Mouse (Mus musculus) adrenal gland (tissue): Measurements from ENCODE around the gene Spp1.

Experiments
- intact Hi-C: fragments of 180-260 bp; cut with DNase I; formaldehyde crosslinking; loops from one replicate; pipeline ENCODE4 v1.15.1; 2025

The Spp1 gene

DNA sequence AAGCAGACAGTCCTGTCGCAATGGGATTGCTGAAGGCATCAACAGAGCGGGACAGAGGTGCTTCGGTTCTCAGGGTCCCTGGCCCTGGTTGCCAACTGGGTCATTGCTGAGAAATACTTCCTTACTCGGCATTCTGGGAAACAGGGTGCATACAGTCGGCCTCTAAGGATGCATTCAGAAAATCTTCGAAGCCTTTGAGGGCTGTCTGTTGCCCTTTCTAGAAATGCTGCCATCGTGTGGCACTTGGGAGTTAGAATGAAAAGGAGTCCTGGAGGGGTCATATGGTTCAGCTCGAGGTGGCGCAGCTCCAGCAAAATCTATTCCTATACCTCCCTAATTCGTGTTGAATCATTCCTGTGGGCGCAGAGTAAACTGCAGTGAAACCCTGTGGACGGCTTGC lies 2.0 kb upstream of the Spp1 start:
- intact Hi-C loops = loop anchor here (5.0 kb wide), 1 partner anchor 91 kb away; no protein-coding TSS in a partner anchor

DNA sequence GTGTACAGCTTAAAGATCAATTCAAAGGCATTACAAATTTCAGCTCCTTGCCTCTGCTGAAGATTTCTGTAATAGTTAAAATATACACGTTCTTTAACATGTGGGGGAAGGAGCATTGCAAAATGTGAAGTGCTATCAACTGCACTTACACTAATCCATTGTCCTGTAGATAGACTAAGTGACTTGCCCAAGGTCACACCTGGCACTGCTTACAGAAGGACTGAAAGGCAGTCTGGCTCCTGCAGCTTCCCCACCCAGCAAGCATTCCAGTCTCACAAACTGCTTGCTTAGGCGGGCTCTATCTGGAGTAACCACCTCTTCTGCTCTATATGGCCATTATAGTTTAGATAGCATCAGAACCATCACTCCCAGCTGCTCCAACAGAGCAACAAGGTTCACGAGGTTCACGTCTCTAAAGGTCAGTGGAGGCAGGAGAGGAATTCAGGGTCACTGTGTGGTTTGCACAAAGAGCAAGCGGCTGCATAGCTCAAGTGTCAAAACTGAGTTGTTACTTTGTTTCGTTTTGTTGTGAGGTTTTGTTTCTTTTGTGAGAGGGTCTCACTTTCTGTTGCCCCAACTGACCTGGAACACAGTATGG lies 851 bp upstream of the Spp1 start:
- intact Hi-C loops = loop anchor here (5.0 kb wide), 1 partner anchor 92 kb away; no protein-coding TSS in a partner anchor

DNA sequence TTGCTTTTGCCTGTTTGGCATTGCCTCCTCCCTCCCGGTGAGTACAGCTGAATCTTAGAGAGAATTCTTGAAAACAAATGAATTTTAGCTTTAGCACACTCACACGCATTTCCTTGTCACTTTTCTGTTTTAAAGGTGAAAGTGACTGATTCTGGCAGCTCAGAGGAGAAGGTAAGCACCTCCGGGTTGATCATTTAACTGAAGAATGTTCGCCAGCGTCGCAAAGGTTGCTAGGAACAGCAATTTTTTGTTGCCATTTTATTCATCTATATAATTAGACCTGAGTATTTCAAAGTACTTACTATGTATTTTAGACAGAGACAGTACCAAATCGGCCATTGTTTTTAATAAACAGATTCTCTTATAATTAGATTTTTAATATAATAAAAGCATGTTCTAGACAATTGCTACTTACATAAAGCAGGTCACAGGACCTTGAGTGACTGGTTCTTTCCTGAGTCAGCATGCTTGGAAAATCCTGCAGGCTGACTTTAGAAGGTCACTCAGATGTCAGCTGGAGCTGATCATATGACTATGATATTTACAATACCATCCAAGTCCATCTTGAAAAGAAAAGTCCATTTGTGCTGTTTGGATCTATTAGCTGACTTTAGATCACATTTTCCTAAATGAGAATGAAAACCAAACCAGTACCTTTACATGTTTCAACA lies 1.6 kb downstream of the Spp1 start:
- intact Hi-C loops = no loop called here

DNA sequence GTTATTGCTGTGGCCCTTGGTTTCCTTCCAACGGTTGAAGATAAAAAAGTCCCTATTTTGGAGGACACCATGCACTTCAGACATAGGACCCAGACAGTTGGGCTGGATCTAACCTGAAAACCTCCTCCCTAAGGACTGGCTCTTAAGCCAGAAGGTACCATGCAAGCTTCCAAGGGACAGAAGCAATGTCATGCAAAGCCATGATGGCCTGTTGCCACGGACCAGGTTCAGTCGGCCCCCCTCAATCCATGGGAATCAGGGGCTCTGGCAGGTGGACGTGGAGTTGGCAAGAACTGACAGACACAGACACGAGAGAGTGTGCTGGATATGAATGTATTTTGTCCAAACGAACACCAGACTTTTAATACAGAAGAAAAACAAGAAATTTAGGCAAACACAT lies 7.5 kb downstream of the Spp1 start:
- intact Hi-C loops = loop anchor here (10.0 kb wide), 1 partner anchor 318 kb away; no protein-coding TSS in a partner anchor

DNA sequence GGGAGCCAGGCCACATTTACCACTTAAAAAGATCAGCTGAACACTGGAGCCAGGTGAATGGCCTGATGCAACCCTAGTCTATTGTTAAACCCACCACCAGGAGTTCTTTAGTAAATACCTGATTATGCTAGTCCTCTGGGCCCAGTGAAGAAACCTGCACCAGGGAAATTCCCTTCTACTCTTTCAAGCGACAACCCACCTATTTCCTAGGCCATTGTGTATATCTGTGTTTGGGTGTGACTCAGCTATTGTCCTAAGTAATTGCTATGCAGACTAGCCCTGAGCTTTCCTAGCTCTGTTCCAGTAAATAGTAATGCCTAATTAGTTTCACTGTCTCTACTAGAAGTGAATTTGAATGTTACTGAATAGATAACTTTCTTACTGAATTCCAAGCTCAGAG lies 7.9 kb downstream of the Spp1 start:
- intact Hi-C loops = loop anchor here (10.0 kb wide), 1 partner anchor 318 kb away; no protein-coding TSS in a partner anchor

DNA sequence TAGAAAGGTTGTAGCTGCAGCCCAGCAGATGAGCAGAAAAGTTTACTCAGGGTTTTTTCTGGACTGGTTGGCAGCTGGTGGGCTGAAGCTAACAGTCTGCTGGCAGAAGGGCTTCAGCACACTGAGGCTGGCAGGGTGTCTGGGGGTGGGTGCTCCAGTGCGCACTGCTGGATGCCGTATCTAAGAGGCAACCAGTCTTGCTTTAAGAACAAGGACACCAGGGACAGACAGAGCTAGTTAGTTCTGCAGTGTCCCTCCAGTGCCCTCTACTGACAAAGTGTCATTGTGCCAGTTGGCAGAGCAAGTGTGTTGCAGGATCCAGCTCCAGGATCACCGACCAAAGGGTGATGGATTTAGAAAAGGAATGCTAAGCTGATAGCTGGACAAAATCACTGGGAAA lies 11.2 kb downstream of the Spp1 start:
- intact Hi-C loops = loop anchor here (2.0 to 10.0 kb wide), 3 partner anchors 101 to 321 kb away; no protein-coding TSS in a partner anchor

DNA sequence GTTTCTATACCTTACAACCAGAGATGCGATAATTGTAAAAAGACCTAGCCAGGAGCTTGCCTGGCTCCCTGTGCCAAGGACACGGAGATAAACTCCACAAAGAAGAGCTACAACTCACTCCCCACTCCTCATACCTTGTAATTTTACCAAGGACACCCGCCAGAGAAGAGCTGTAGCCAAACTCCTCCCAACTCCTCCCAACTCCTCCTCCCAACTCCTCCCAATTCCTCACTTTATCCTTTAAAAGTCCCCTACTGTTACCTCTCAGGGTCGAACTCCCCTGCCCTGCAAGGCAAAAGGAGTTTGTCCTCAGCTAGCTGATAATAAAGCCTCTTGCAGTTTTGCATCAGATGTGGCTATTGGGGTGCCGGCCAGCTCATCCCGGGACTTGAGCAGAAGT lies 13.4 kb downstream of the Spp1 start:
- intact Hi-C loops = loop anchor here (10.0 kb wide), 1 partner anchor 324 kb away; no protein-coding TSS in a partner anchor

DNA sequence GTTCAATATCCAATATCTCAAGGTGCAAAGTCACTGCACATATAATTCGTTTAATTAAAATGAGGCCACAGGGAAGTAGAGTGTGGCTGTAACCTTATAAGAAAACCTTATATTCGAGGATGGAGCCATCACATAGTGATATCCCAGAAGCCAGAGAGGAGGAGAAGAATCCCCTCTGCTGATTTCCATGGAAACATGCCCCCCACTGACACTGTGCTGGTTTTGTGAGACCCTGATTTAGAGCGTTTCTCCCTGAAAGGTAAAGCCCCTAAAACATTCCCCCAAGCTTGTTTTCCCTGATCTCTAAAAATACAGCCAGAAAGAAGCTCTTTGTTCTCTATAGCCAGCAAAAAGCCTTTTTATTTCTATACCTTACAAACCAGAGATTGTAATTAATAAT lies 14.6 kb downstream of the Spp1 start:
- intact Hi-C loops = loop anchor here (10.0 kb wide), 1 partner anchor 325 kb away; no protein-coding TSS in a partner anchor

DNA sequence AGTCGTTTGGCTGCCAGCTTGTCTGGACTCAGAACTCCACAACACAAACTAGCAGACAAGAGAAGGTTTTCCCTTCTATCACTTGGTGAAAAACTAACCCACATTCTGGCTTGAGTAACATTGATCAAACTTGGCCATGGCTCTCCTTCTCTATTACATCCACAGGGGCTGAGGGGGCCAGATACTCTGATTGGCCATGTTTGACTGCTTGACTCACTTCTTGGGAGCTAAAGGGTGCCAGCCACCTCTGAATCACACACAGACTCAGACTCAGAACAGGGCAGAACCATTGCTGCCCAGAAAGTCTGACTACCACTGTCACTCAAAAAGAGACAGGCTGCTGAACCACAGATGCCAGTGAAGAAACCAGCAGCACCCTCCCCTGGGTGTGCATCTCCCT lies 18.2 kb downstream of the Spp1 start:
- intact Hi-C loops = no loop called here

DNA sequence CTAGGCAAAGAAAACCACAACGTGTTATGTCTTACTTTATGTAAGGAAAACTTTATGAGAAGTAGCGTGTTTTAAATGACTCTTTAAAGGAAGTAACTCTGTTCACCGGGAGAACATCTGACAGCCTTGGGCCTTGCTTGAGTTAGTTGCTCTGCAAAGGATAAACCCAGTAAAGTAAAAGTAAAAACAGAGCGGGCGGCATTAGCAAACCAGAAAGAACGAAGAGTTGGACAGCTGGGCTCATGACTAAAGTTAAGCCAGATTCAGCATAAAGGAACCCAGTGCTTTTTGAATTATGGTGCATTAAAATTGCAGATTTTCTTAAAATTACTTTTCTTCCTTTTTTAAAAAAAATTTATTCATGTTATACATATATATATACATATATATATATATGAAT lies 19.6 kb downstream of the Spp1 start:
- intact Hi-C loops = no loop called here

DNA sequence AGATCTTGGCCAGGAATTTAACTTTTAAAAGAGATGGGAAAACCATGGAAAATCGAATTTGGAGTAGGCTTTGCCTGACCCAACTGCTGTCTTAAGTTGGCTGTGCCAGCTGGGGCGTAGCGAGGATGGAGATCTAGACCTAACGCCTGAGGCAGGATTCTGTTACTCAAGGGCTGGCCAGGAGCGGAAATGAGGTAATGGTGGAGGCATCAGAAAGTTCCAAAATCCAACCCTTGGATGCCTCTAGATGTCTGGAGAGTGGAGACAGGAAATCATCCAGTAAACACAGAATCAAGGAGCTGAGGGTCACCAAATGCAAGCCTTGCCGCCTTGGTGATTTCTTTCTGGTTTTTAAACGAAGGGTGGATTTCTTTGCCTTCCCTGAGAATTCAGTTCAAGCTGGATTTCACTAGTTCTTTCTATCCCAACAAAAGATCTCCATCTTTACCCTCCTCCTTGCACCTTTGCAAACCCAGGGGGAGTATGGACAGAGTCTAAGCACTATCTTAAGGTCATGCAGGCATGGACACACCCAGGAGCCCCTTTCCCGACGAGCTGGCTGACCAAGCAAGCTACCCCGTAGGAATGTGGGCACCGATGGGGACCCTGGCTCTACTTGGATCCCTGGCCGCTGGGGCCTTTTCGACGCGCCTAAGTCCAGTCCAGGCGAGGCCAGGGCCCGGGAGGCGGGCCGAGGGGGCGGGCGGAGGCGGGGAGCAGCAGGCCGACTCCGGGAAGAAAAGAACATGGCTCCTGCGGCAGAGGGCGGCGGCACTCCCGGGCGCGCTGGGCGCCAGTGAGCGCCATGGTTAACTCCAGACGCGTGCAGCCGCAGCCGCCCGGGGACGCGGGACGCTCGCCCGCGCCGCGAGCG lies 24.2 kb downstream of the Spp1 start, which contains the start of gene Pkd2:
Pkd2 (plus strand) TSS at position 619 of the 874 bp plus-strand sequence.
- intact Hi-C loops = no loop called here

DNA sequence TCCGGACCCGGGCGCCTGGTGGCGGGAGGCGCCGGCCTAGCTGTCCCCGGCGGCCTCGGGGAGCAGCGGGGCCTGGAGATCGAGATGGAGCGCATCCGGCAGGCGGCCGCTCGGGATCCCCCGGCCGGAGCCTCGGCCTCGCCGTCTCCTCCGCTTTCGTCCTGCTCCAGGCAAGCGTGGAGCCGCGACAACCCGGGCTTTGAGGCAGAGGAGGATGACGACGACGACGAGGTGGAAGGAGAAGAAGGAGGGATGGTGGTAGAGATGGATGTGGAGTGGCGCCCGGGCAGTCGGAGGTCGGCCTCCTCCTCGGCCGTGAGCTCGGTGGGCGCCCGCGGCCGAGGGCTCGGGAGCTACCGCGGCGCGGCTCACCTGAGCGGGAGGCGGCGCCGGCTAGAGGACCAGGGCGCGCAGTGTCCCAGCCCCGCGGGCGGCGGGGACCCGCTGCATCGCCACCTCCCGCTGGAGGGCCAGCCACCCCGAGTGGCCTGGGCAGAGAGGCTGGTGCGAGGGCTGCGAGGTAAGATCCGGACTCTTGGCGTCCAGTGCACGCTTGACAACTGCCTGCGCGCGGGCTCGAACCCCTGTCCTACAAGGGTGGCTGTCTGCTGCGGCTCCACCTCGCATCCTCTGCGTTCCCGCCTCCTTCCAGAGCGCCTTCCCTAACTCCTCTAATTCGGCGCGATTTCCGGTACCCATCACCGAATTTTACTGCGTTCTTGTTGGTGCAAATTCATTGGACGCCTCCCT lies 25.0 kb downstream of the Spp1 start:
- intact Hi-C loops = no loop called here

DNA sequence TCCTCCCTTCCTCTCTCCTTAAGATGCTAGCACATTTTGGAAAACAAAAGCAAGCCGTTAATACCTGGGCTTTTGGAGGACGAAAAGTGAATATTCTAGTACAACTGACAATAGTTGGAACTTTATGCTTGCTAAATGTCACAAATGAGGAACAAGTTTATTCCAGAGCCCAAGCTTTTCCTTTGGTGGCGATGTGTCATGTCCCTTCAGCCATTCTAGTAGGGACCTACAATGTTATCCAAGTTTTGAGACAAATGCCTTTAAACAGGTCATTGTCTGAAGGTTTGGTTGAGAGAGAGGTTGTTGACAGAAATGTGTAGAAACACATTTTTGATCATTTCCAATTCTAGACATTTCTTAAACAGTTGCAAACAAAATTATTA lies 25.5 kb downstream of the Spp1 start:
- intact Hi-C loops = no loop called here

DNA sequence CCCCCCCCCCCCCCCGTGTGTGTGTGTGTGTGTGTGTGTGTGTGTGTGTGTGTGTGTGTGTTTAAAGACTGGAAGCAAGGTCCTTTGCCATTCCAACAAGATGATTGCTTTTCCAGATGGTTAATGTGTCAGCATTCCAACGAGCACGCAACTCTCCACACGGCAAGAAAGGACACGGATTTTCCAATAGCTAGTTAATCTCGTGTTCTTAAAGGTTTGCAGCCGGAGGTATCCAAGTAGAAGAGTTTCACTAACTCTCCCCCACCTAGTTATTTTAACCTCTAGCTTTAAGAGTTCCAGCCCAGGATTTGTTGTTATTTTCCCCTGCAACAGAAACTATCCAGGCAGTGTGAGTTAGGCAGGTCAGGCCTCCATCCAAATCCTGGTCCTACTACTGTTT lies 25.9 kb downstream of the Spp1 start:
- intact Hi-C loops = no loop called here

DNA sequence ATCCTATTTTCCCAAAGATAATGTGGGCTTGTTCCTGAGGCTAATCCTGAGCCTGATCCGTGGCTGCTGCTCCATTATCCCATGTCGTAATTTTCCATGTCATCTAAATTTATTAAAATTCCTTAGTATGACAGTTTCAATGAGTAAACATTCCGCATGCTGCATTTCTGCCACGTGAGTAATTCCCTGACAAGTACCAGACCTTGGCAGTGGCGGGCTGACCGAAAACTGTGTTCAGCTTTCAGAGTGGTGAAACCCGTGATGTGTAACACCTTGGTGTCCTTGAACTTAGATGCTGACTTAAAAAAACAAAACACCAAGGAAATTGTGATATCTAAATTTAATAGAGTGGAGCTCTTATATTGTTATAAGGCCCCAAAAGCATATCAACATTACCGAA lies 30.4 kb downstream of the Spp1 start:
- intact Hi-C loops = no loop called here

DNA sequence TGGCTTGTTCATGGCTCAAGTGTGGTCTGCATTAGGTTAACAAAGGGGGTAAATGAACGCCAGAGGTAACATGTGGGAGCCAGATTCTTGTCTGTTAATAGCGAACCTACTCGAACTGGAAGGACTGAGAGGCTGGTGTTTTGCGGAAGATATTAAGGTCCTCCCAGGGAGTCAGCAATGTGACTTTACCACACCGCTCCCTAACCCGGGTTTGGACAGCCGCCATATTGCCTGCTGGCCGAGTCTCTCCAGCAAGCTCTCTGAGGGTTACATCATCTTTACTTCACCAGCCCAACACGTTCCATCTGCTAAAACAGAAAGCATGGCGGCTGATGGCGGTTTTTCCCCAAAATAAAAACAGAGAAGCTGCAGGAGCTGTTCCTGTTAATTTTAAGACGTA lies 30.8 kb downstream of the Spp1 start:
- intact Hi-C loops = no loop called here

DNA sequence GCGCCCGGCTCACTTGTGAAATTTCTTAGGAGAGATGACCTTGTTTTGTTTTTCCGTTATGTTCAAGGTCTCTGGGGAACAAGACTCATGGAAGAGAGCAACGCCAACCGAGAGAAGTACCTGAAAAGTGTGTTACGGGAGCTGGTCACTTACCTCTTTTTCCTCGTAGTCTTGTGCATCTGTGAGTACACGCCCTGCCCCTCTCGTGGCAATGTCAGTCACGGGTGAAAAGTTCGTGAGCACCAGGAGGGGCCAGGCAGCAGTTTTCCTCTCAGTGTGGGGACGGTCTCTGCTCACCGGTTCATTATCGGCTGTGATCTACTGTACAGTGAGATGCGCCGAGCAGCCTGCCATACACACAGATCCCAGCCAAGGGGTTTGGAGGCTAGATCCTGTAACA lies 31.9 kb downstream of the Spp1 start:
- intact Hi-C loops = no loop called here

DNA sequence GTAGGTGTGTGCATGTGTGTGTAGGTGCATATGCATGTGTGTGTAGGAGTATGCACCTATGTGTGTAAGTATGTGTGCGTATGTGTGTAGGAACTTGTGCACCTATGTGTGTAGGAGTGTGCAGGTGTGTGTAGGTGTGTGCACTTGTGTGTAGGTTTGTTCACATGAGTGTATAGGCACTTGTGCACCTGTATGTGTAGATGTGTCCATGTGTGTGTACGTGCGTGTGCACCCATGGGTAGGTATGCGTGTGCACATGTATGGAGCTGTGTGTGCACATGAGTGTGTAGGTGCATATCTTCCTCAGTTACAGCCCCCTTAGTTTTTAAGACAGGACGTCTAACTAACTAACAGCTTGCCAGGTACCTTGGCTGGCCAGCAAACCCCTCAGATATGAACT lies 33.7 kb downstream of the Spp1 start:
- intact Hi-C loops = no loop called here

DNA sequence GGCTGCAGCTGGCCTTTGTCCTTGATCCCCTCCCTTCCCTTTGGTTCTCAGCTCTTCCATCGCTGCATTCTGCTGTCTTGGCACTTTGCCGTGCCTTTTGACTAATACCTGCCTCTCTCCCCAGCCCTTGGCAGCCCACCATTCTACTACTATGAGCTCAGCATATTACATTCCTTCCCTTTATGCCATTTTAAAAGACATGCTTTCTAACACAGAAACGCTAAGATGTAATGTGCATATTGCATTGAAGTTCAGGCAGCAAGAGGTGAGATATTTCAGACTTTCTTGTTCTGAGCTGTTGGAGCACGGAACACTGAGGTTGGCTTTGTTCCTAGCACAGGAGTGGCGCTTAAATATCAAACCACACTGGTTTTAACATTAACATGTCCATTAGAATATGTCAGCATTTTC lies 36.1 kb downstream of the Spp1 start:
- intact Hi-C loops = no loop called here

DNA sequence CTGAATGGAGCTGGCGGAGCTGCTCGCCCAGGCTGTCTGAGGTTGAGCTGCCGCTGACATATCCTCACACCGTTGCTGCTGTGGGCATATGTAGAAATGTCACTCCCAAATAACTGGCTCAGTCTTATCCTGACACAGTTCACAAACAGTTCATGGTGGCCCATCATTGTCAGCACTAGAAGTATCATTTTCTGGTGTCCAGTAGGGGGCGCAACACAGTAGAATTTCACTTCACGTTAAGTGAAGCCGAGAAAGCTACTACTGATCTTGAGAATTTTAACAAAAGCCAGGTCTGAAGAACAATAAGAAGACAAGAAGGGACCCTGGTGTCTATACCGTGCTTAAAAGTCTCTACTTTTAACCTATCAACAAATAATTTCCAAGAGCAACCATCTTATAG lies 37.5 kb downstream of the Spp1 start:
- intact Hi-C loops = no loop called here

DNA sequence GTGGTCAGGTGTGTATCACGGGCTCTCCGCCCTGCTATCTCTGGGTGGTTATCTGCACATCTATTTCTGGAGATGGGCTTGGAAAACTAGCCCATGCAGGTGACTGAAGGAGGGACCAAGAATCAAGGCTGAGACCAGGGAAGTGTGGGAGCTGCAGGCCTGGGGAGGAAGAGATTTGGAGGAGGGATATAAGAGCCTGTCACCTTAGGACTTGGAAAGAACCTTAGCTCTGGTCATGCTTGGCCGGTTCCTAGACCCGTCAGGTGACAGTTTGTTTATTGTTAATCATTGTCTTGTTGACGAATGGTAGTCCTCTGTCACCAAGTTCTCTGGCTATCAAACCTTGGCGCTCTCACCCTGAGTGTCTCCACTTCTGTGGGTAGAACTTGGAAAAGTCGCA lies 45.4 kb downstream of the Spp1 start:
- intact Hi-C loops = no loop called here
